Mouse (Mus musculus) heart, embryonic 11.5 days (tissue): ENCODE data around the gene 1700020N01Rik. TPM values are rescaled to one million over a fixed set of nuclear protein-coding genes. Genes with fewer than 3 reads are reported as not detected.

Source experiments
- ATAC-seq: fragments of 200-750 bp; cut with Nextera tagmentation; replicated peaks from 2 replicates; pipeline ENCODE4 v1.8.0; 2017; ENCODE audit warnings: moderate library complexity; ENCODE audit not compliant: insufficient number of reproducible peaks, low FRiP score, low TSS enrichment
- H3K27ac ChIP-seq: fragments of 300-500 bp; sonication (generic); 2 replicates; pipeline ENCODE4 v1.5.1; 2014; ENCODE audit warnings: mild to moderate bottlenecking, low read depth, low read length
- H3K27me3 ChIP-seq: fragments of 300-500 bp; sonication (generic); 2 replicates; pipeline ENCODE4 v1.6.1; 2014; ENCODE audit warnings: mild to moderate bottlenecking, low read length, mixed read lengths; ENCODE audit not compliant: control insufficient read depth, insufficient read depth
- H3K36me3 ChIP-seq: fragments of 300-500 bp; sonication (generic); 2 replicates; pipeline ENCODE4 v1.6.1; 2014; ENCODE audit warnings: mild to moderate bottlenecking, low read length, moderate library complexity, mixed read lengths; ENCODE audit not compliant: control insufficient read depth, insufficient read depth
- H3K4me1 ChIP-seq: fragments of 300-500 bp; sonication (generic); 2 replicates; pipeline ENCODE4 v1.6.1; 2014; ENCODE audit warnings: low read length; ENCODE audit not compliant: control insufficient read depth, insufficient read depth
- H3K4me2 ChIP-seq: fragments of 300-500 bp; sonication (generic); 2 replicates; pipeline ENCODE4 v1.6.1; 2014; ENCODE audit warnings: mild to moderate bottlenecking, moderate library complexity
- H3K4me3 ChIP-seq: fragments of 300-500 bp; sonication (generic); 2 replicates; pipeline ENCODE4 v1.5.1; 2014; ENCODE audit warnings: low read depth, low read length
- H3K9ac ChIP-seq: fragments of 300-500 bp; sonication (generic); 2 replicates; pipeline ENCODE4 v1.6.1; 2014; ENCODE audit warnings: mild to moderate bottlenecking, low read depth, low read length, moderate library complexity
- H3K9me3 ChIP-seq: fragments of 300-500 bp; sonication (generic); replicated peaks from 2 replicates; pipeline ENCODE4 v1.6.1; 2016; ENCODE audit warnings: low read length; ENCODE audit not compliant: control insufficient read depth
- WGBS: fragments of 180-500 bp; shearing (Covaris S2); extraction: QIAGEN DNeasy Blood & Tissue Kit; methylation state at CpG from one replicate; pipeline ENCODE4 v1.1.7; 2014; ENCODE audit not compliant: insufficient replicate concordance; 5-methylcytosine and 5-hydroxymethylcytosine counted together
- polyA plus RNA-seq: library from polyadenylated mRNA; unstranded; fragments of >200 nt; fragmentation: Nextera tagmentation; extraction: Ambion mirVana; gene quantifications from 2 replicates; pipeline ENCODE4 v1.2.1, GENCODE M21; 2014

1700020N01Rik gene
- polyA plus RNA-seq, 1 experiment from 2014 or later: 0.30 TPM

DNA sequence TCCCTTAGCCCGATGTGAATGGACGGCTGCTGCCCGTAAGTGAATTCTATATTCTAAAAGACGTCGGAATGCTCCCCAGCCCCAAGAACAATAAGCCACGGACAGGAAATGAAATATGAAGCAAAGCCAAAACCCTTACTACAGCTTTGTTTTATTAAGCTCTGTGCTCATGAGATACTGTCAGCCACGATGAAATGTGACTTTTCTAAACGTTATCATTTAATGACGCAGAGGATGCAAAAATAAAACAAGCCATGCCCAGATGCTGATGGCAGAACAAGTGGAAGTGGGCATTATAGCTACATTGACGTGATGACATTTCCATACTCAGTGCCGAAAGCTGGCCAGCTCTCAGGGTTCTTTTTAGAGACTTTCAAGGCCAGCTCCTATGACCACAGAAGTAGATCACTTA, 76.8 kb downstream of the 1700020N01Rik start:
- Histone ChIP-seq H3K9ac (no peak overlapping the region), H3K9me3 (no peaks in the 10 kb centered on the region), H3K27ac (peak overlapping the region; percentile 57; the same call in 1 of the 2 replicates), H3K4me2 (no peak overlapping the region), H3K27me3 (no peaks in the 10 kb centered on the region), H3K4me3 (no peak overlapping the region), H3K36me3 (no peaks in the 10 kb centered on the region), H3K4me1 (no peaks in the 10 kb centered on the region; the same call in 1 of the 2 replicates)
- ATAC-seq: no peak
- WGBS: 59% methylated on average over 11 of the region's 11 CpGs

DNA sequence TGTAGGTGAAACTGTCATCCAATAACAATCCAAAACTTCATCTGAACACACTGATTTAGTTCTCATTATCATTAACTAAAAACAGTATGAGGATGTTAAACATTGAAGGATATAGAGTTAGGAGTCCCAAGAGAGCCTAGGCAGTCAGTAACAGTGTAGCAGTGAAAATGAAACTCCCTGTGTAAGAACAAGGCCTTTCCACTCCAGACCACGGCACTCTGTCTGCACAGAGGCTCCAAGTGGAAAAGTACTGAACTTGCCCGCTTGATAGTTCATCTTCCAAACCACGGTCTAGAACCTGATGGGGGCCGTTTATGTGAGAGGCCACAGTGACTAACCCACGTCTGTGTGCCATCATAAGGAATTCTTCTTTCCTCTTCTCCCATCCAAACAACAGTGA, 77.2 kb downstream of the 1700020N01Rik start:
- no peak for ATAC-seq
- 80% methylated on average over 5 of the region's 5 CpGs for WGBS
- H3K9ac ChIP-seq: no peak overlapping the region
- H3K27ac ChIP-seq: peak overlapping the region; percentile 57; the same call in 1 of the 2 replicates
- no peaks in the 10 kb centered on the region; the same call in 1 of the 2 replicates for H3K4me1 ChIP-seq
- H3K9me3 ChIP-seq: no peaks in the 10 kb centered on the region
- H3K36me3 ChIP-seq: no peaks in the 10 kb centered on the region
- H3K4me2 ChIP-seq: no peak overlapping the region
- H3K4me3 ChIP-seq: no peak overlapping the region
- no peaks in the 10 kb centered on the region for H3K27me3 ChIP-seq

Other genes starting within 250 kb of the 1700020N01Rik start
- gene Aldh8a1, start 215.9 kb upstream of the 1700020N01Rik start, polyA plus RNA-seq: 0.37 TPM in 1 of 2 replicates, not detected in the other